Mouse (Mus musculus) retina, adult 2 months (tissue): ENCODE data around the gene Wiz.
A peak's percentile ranks its signal among the peaks of the same experiment; 100 is the strongest.

Source experiments
- DNase-seq: peaks from one replicate; pipeline ENCODE4 v3.0.0-alpha.2; 2012; ENCODE audit warnings: low read depth, low spot score

Gene Wiz

DNA sequence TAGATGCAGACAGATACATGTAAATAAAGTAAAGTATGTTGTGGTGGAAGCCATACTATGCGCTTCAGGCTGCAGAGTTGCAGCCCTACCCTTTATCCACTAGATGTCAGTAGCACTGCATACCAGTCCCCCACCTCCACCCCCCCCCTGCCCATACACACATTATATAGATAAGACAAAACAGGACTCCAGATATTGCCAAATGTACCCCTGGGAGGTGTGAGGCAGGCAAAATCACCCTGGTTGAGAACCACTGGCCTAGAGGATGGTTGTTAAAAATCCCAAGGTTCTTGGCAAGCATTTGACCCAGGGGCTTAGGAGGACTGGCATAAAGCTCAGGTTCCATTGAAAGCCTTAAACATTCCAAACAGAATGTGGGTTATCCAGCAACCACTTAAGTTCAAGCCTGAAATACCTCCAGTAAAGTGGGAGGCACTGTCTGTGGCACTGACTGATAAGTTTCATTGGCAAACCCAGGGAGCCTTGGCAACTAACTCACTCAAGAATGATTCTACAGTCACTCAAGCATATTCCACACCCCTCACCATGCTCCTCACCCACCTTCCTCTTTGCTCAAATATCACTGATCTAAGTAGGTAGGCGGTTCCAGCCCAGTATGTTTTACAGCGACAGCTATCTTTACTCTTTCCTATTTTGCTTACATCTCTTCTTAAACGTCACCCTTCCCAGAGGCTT is 40.1 kb downstream of the Wiz start:
- no peak for DNase-seq

GRCm38 (mm10) chr17:32348406-32348805 is 40.8 kb downstream of the Wiz start:
- no peak for DNase-seq

GRCm38 (mm10) chr17:32341102-32341501 is 48.1 kb downstream of the Wiz start:
- DNase-seq: no peak

DNA sequence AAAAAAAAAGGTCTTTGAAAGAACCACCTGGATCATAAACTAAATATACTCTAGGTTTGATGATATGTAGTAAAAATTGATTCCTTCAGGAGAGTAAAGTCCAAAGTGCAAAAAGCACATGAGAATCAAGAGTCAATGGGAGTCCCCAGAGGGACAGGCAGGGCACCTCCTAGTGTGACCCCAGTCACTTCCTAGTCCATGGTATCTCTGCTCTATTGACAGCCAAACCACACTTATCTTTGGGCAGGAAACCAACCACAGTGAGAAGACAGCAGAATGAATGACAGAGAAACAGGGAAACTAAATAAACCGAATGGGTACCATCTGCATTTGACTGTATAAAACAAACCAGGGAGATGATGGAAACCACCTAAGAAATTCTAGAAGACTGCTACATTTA is 49.1 kb downstream of the Wiz start:
- no peak for DNase-seq

GRCm38 (mm10) chr17:32335869-32336268 is 53.4 kb downstream of the Wiz start:
- no peak for DNase-seq

- DNase-seq: no peak
Observed at GRCm38 (mm10) chr17:32334921-32335320, 54.3 kb downstream of the Wiz start.

DNA sequence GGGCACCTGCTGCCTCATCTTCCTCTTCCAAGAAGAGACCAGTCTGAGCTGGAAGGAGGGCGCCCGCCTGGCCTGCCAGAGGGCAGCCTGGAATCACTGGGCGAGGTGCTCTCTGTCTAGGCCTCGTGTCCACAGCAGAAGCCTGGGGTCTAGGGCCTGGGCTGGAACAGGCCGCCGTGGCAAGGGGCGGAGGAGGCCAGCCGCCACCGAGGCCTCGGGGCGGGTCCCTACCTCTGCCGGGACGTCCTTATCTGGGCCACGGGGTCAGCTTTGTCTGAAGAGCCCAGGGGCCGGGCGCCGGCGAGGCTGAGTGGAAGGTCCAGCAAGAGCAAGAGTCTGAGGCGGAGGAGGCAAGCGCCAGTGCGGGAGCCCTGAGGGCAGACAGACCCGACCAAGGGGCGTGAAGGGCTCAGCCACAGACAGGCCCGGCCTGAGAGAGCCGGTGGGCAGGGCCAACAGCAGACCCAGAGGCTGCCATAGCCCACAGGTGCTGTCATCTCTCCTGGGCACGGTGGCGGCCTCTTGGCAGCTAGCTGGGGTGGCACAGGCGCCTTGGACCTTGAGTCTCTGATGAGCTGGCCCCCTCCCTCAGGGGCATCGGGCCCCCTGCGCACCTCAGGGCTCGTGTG is 55.5 kb downstream of the Wiz start:
- DNase-seq: no peak

- no peak for DNase-seq
Observed at GRCm38 (mm10) chr17:32327501-32327900, 61.7 kb downstream of the Wiz start.

DNA sequence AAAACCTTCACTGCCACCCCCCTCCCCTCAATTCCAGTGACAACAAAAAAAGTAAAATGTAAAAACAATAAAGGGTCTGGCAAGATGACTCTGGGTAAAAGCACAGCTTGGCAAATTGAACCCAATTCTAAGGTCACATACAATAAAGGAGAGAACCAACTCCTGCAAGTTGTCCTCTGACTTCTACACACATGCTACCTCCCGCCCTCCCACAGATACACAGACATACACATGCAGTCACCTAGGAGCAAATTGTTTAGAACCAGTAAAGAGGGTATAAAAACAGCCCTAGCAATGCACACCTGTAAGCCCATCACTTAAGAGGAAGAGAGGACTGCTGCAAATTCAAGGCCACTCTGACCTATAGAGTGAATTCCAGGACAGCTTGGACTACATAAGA is 66.4 kb downstream of the Wiz start:
- no peak for DNase-seq

GRCm38 (mm10) chr17:32321836-32322235 is 67.4 kb downstream of the Wiz start:
- DNase-seq: no peak

GRCm38 (mm10) chr17:32321390-32321734 is 67.9 kb downstream of the Wiz start:
- DNase-seq: no peak

DNA sequence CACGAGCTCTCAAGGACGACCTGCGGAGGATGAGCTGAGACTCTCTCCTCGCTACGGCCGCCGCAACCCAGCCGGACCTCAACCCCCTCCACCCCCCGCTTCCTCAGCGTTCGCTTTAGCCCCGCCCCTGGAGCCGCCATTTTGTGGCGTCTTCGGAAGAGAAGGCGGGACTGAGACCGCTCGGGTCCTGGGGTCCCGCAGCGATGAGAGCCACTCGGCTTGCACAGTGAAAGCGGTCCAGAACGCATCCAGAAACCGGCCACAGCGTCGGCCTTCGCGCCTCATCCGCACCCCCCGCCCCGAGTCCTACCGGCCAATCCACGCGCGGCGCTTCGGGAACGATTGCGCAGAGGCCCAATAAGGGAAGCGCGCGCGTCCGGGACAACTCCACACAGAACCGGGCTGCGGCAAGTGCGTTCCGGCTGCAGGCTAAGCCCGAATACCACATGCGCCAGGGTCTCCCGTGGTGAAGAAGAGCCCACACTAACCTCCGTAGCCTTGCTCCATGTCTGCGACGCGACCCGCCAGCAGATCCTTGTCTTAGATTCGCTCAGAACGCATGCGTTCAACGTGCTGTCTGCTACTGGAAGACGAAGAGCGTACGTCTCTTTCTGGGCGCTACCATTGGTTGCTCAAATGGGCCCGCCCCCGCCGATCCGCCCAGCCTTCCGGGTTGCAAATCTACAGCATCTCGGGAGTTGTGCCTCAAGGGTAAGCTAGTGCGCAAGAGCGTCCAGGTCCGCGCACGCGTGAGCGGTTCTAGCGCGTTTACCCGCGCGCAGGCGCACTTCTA is 68.4 kb downstream of the Wiz start, which contains the start of gene Akap8:
Gene Akap8, minus strand, starts transcription at position 642 of the 793 bp plus-strand sequence.
- DNase-seq: peak; percentile 91

DNA sequence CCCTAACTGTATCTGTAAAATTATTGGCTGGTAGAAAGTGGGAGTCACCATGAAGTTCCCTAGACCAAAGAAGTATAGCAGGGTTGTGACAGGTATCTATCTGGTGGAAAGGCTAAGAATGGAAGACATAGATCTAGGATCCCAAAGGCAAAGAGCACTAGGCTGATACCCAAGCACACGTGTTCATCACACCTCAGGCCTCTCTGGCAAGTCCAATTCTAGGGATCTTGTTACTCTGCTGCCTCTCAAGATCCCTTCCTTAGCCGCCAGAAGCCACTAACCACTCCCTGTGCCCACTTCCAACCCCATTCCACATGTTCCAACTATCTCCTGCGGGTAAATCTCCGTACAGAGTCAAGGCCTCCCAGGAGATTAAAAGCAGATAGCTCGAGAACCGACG is 69.3 kb downstream of the Wiz start:
- DNase-seq: no peak

DNA sequence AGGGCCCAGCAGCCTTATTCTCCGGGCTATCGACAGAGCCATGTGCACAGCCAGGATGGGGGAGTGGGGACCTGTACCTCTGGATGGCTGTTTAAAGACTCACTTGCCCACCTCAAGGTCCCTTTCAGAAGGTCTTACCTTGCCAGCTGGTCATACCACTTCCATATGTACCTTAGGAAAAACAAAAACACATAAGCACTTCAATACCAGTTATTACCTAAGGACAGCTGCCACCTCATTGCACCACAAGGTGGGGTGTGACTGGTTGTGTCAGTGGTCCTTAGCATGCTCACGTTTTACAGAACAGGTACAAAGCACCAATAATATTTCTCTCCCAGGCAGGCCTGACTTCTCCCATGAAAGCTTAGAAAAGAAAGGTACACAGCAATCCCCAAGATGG is 71.5 kb downstream of the Wiz start:
- DNase-seq: no peak

DNA sequence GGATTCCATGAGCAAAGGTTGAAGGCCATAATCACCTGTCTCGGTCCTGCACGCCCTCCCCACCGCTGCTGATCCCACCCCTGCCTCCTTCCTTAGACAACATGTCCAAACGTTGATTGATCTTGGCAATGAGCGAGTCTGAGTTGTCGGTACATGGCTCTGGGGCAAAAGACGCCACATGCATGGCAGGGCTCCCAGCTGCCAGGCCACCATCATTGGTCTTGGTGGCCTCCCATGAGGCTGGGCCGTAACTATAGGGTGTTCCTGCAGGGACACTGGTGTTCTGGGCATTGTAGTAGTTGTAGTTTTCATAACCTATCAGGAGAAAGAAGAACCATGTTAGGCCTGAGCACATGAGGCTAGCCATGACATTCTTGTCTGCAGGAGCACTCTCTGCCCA is 72.2 kb downstream of the Wiz start:
- DNase-seq: no peak

DNA sequence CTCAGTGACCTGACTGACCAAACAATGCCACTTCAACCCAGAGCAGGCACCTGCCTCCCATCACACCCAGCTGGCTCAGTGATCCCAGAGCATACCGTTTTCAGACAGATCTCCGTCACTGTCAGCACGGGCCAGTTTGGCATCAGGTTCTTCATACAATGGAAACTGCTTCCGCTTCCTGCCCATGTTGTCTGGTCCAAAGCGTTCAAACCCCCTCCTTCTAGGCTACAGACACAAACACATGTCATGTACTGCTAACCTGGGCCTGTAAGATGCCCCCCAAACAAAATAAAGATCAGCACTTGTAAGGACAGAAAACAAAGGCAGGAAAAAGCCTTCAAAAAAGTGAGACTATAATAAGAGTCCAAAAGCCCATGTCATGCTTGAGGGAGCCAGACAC is 73.7 kb downstream of the Wiz start:
- no peak for DNase-seq

- no peak for DNase-seq
Observed at GRCm38 (mm10) chr17:32313892-32314291, 75.3 kb downstream of the Wiz start.

- DNase-seq: no peak
Observed at GRCm38 (mm10) chr17:32312801-32313200, 76.4 kb downstream of the Wiz start.

DNA sequence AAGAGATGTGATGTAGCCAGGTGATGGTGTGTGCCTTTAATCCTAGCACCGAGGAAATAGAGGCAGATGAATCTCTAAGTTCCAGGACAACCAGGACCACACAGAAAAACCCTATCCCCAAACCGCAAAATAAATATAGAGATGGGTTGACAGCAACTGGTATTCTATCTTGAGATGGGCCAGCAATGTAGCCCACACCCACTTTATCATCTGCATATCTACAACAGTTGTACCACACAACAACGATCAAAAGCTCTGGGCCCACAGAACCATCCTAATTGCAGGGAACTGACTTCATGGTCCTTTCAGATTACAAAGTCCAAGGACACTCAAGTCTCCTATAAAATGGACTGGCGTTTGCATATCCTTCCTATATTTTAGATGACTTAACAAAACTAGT is 81.3 kb downstream of the Wiz start:
- DNase-seq: no peak
